Mouse (Mus musculus) erythroblast, embryonic 14.5 days (primary cell): ENCODE results near the gene Shank2.

Experiments
- GATA1 ChIP-seq: IDR thresholded peaks from 2 replicates; pipeline ENCODE4 v1.6.1; 2012; ENCODE audit warnings: low read length, inconsistent platforms, mixed read lengths
- TAL1 ChIP-seq: IDR thresholded peaks from 3 replicates; pipeline ENCODE4 v1.6.1; 2012; ENCODE audit warnings: low read length, inconsistent platforms, mixed read lengths

DNA sequence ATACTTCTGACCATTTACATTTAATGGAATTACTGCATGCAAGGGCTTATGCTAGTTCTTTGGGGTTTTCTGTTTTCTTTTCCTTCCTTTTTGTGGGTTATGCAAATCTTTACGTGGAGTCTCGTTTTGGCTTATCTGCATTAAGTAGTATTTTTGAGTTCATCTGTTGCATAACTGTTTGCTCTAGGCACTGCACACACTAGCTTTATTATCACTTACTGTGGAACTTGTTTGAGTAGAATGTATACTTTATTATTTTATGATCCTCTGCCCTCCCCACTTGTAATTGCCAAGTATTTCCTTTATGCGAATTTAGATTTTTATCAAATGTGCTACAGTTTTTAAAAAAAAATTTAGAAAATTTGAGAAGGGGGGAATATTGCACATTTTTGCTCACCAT lies 2.7 kb upstream of the Shank2 start:
- TF ChIP-seq TAL1 (no peak), GATA1 (no peak)
